Mouse (Mus musculus): ENCODE measurements around the gene Arhgap29.

DNA sequence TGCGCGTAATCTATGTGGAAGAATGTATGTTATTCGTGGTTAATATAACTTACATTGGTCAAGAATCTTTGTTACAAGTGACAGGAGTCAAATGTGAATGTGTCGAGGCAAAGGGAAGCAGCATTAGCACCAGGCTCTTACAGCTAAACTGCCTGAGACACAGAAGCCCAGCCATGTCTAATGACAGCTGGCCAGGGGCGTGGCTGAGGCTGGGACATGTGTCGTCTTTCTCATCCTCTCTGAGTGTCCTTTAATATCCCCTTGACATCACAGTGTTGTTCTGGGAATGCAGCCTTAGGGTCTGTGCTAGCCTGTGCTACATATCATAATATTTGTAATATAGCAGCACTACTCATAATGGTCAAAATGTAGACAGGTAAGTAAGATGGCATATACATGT lies 88.2 kb downstream of the Arhgap29 start:
- TF ChIP-seq CTCF (conservative IDR thresholded peaks at IDR 0.05; ENCODE audit: low read length) (no peak), POU5F1 (IDR thresholded peaks at IDR 0.05; ENCODE audit: borderline replicate concordance, low read length) (no peak), NANOG (IDR thresholded peaks at IDR 0.05; ENCODE audit: borderline replicate concordance, low read length) (no peak)

Data from E14TG2a.4 (cell line).